Comparison of ENCODE assay signal across 8 mouse cellular contexts in the genomic region with DNA sequence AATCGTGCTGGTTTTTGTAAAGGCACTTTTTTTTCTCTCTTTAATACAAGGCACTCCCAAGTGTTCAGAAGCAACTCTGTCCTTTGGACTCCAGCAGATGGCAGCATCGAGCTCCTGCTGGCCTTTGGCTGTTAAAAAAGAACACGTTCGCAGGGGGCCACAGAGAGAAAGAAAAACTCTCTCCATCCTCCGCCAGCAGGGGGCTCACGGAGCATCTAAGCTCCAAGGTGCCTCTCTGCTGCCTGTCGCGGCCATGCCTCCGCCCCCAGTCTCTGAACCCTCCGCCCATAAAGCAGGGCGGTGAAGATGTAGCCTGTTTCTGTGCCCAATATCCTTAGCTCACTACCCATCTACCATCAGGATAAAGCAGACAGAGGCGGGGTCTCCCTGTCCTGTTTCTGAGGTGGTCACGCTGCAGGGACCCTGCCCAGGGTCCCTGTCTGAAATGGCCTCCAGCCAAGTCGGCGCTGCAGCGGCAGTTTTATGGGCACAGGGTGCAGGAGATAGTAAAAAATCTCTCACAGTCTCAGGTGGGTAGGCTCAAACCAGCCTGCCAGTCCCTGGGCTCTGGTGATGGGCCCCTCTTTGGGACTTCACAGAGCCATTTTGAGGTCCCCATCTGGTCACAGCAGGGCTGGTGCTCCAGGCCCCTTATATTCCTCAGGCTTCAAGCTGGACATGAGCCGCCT.
A peak's percentile ranks its signal among the peaks of the same experiment; 100 is the strongest.
DNase-seq lines count a peak whose midpoint lies in the region; ATAC-seq and TF ChIP-seq lines count a peak whose summit lies in the region.

No protein-coding gene starts in this region.

- WGBS in heart, embryonic 12.5 days: 22% methylated on average over 17 of the region's 17 CpGs
- WGBS in kidney, embryonic 15.5 days: 21% methylated on average over 17 of the region's 17 CpGs
- 12% methylated on average over 17 of the region's 17 CpGs for WGBS in limb, embryonic 14.5 days

- ATAC-seq in erythroid progenitor cell, adult 5-6 weeks (replicated peaks; ENCODE audit: low FRiP score, poor library complexity, severe bottlenecking): 0 out of 2 replicates have a peak, but pooled peaks have one; percentile 17
- peak; percentile 43; the same call in 1 of the 2 replicates for ATAC-seq in heart, embryonic 12.5 days (ENCODE audit: insufficient number of reproducible peaks, low FRiP score)
- peak; percentile 85 for ATAC-seq in kidney, embryonic 15.5 days (replicated peaks; ENCODE audit: low FRiP score)
- peak; percentile 85 for ATAC-seq in limb, embryonic 14.5 days (ENCODE audit: low FRiP score, low read depth)
- peak; percentile 42 for ATAC-seq in monocyte, adult 5-6 weeks (replicated peaks; ENCODE audit: insufficient number of reproducible peaks, low FRiP score, low TSS enrichment, poor library complexity, severe bottlenecking)

- peak; percentile 85 to 88 for DNase-seq in B cell, adult 2 months
- DNase-seq in brain, adult 2 months (ENCODE audit: low read depth, low spot score): peak; percentile 96
- peak; percentile 97 for DNase-seq in limb, embryonic 14.5 days (ENCODE audit: low spot score)
- peak; percentile 72 to 75 for DNase-seq in spleen, postnatal 36 days (ENCODE audit: low spot score in 2 of 2)

- H3K9me3 ChIP-seq in heart, embryonic 12.5 days (replicated peaks): no peaks in the 10 kb centered on the region
- H3K9me3 ChIP-seq in kidney, embryonic 15.5 days (replicated peaks): no peaks in the 10 kb centered on the region
- H3K9me3 ChIP-seq in limb, embryonic 14.5 days (ENCODE audit: control insufficient read depth, low read length): no peaks in the 10 kb centered on the region

- H3K4me2 ChIP-seq in heart, embryonic 12.5 days: 0 out of 2 replicates have a peak overlapping the region, but pooled peaks have one; percentile 20
- H3K4me2 ChIP-seq in kidney, embryonic 15.5 days: peak overlapping the region; percentile 51
- peak overlapping the region; percentile 26; the same call in 1 of the 2 replicates for H3K4me2 ChIP-seq in limb, embryonic 14.5 days (replicated peaks; ENCODE audit: low read depth, low read length, severe bottlenecking)

- no peak overlapping the region for H3K27ac ChIP-seq in heart, embryonic 12.5 days (ENCODE audit: poor library complexity, severe bottlenecking)
- no peak overlapping the region for H3K27ac ChIP-seq in kidney, embryonic 15.5 days
- no peak overlapping the region for H3K27ac ChIP-seq in limb, embryonic 14.5 days (replicated peaks; ENCODE audit: low read depth, low read length)

- H3K27me3 ChIP-seq in heart, embryonic 12.5 days (replicated peaks): no peaks in the 10 kb centered on the region
- no peaks in the 10 kb centered on the region for H3K27me3 ChIP-seq in kidney, embryonic 15.5 days
- H3K27me3 ChIP-seq in limb, embryonic 14.5 days (ENCODE audit: control insufficient read depth, insufficient read depth, low read length): no peaks in the 10 kb centered on the region

- no peak overlapping the region for H3K4me3 ChIP-seq in heart, embryonic 12.5 days
- H3K4me3 ChIP-seq in kidney, embryonic 15.5 days (replicated peaks): peak overlapping the region; percentile 10; the same call in 1 of the 2 replicates
- H3K4me3 ChIP-seq in limb, embryonic 14.5 days (replicated peaks; ENCODE audit: low read length): no peak overlapping the region

- H3K9ac ChIP-seq in heart, embryonic 12.5 days: no peak overlapping the region
- H3K9ac ChIP-seq in kidney, embryonic 15.5 days: no peak overlapping the region
- H3K9ac ChIP-seq in limb, embryonic 14.5 days (ENCODE audit: low read depth, low read length, severe bottlenecking): no peak overlapping the region

- H3K4me1 ChIP-seq in heart, embryonic 12.5 days (replicated peaks): no peaks in the 10 kb centered on the region; the same call in 1 of the 2 replicates
- H3K4me1 ChIP-seq in kidney, embryonic 15.5 days: peaks cover 3% of the 10 kb centered on the region
- 0 out of 2 replicates have a peak, but pooled peaks cover 5% of the 10 kb centered on the region for H3K4me1 ChIP-seq in limb, embryonic 14.5 days (ENCODE audit: control insufficient read depth, insufficient read depth, low read length)

- peaks cover 38% of the 10 kb centered on the region for H3K36me3 ChIP-seq in heart, embryonic 12.5 days
- H3K36me3 ChIP-seq in kidney, embryonic 15.5 days: peaks cover 14% of the 10 kb centered on the region
- peaks cover 31% of the 10 kb centered on the region for H3K36me3 ChIP-seq in limb, embryonic 14.5 days (ENCODE audit: control insufficient read depth, insufficient read depth, low read length)

- no peak for TF ChIP-seq POLR2A in limb, embryonic 14.5 days (IDR thresholded peaks at IDR 0.05; ENCODE audit: borderline replicate concordance, extremely low read depth, insufficient read depth, insufficient read length)

Comparison
In these comparisons a context has a peak if more than half of its experiments do, and no peak if none do; other contexts are left out.
1. ATAC-seq: peak in every context shown above with its lines; median percentile 85 in kidney, embryonic 15.5 days; 85 in limb, embryonic 14.5 days; 43 in heart, embryonic 12.5 days; 42 in monocyte, adult 5-6 weeks; 17 in erythroid progenitor cell, adult 5-6 weeks.